Comparison of ENCODE assay signal across 37 mouse cellular contexts in genomic region chr7:43768597-43768996, GRCm38 (mm10). TPM values are rescaled to one million over a fixed set of nuclear protein-coding genes. Genes with fewer than 3 reads are reported as not detected.
"Had no signal": no experiment of that assay in that cellular context is flagged by ENCODE, and none has a peak within 500 bp of the region (broad histone marks: within the 10 kb centered on the region; RNA-seq: fewer than 3 reads in every experiment).

TSS of gene Klk12 (plus strand) at chr7:43768897.

- H3K9ac ChIP-seq: heart, embryonic 12.5 days; hindbrain, embryonic 14.5 days; limb, embryonic 12.5 days had no signal

- ATAC-seq: hindbrain, embryonic 16.5 days; inflammation-experienced regulatory T-cells, adult 6 months; intestine, postnatal 0 days had no signal

- H3K4me1 ChIP-seq: heart, embryonic 10.5 days; heart, embryonic 12.5 days; hindbrain, embryonic 10.5 days; limb, embryonic 10.5 days; limb, embryonic 12.5 days had no signal

- DNase-seq: gastrocnemius, adult 2 months; gastrocnemius, postnatal 10 days; gastrocnemius, postnatal 25 days; heart, adult 2 months; heart, postnatal 10 days; heart, postnatal 4 days; kidney, adult 18-20 months; kidney, adult 8-10 months; kidney, postnatal 10 days; kidney, postnatal 25 days; kidney, postnatal 4 days; liver had no signal

- H3K4me2 ChIP-seq: heart, embryonic 12.5 days; hindbrain, embryonic 14.5 days; limb, embryonic 12.5 days; liver, embryonic 11.5 days had no signal

- H3K27ac ChIP-seq: gastrocnemius, adult 2 months; heart, adult 2 months; heart, embryonic 10.5 days; hindbrain, embryonic 10.5 days; hindbrain, embryonic 14.5 days; layer of hippocampus, adult 2 months; left cerebral cortex, adult 2 months; limb, embryonic 10.5 days; limb, embryonic 12.5 days had no signal

- H3K36me3 ChIP-seq: heart, embryonic 10.5 days; heart, embryonic 12.5 days; hindbrain, embryonic 10.5 days; limb, embryonic 10.5 days; limb, embryonic 12.5 days had no signal

- H3K4me3 ChIP-seq: gastrocnemius, adult 2 months; heart, adult 2 months; heart, embryonic 10.5 days; heart, embryonic 12.5 days; hindbrain, embryonic 10.5 days; layer of hippocampus, adult 2 months; left cerebral cortex, adult 2 months; limb, embryonic 10.5 days; limb, embryonic 12.5 days had no signal

- H3K9me3 ChIP-seq: heart, embryonic 12.5 days; hindbrain, embryonic 10.5 days; limb, embryonic 10.5 days; limb, embryonic 12.5 days had no signal

- H3K27me3 ChIP-seq: heart, embryonic 12.5 days; limb, embryonic 12.5 days had no signal

RNA-seq across cellular contexts. Expression of gene Klk12, which starts in this region (rescaled TPM):
- total RNA-seq: gastrocnemius, adult 2 months; gastrocnemius, postnatal 10 days; gastrocnemius, postnatal 25 days; gastrocnemius, postnatal 4 days; granulocyte monocyte progenitor cell, adult 5-6 weeks; heart, adult 2 months; heart, postnatal 10 days; heart, postnatal 25 days; heart, postnatal 4 days; layer of hippocampus, adult 2 months; layer of hippocampus, postnatal 10 days; layer of hippocampus, postnatal 25 days; left cerebral cortex, adult 2 months; left cerebral cortex, postnatal 14 days; left cerebral cortex, postnatal 36 days had no signal
- polyA plus RNA-seq: frontal cortex, adult 2 months; heart, adult 2 months; heart, embryonic 10.5 days; heart, embryonic 12.5 days; heart, embryonic 14.5 days; heart, embryonic 16.5 days; hindbrain, embryonic 10.5 days; hindbrain, embryonic 14.5 days; hindbrain, embryonic 16.5 days; inflammation-experienced regulatory T-cells, adult 6 months; intestine, postnatal 0 days; kidney, embryonic 14.5 days; kidney, embryonic 16.5 days; limb, embryonic 10.5 days; limb, embryonic 12.5 days; limb, embryonic 14.5 days; liver, embryonic 11.5 days had no signal
